Mouse (Mus musculus) cerebellum, adult 2 months (tissue): ENCODE data around the gene 0610010K14Rik.

Experiments
- CTCF ChIP-seq: fragments of 200-500 bp; IDR thresholded peaks from 2 replicates; pipeline ENCODE4 v1.5.1; 2011; ENCODE audit warnings: low read depth, mild to moderate bottlenecking, control low read depth, low read length, moderate library complexity, borderline replicate concordance; ENCODE audit not compliant: insufficient read depth
- POLR2A ChIP-seq: fragments of 200-500 bp; IDR thresholded peaks from 2 replicates; pipeline ENCODE4 v1.6.1; 2011; ENCODE audit warnings: low read length, control low read depth, borderline replicate concordance; ENCODE audit not compliant: insufficient read depth

GRCm38 (mm10) chr11:70200036-70200608 is 37.6 kb downstream of the 0610010K14Rik start:
- TF ChIP-seq POLR2A (no peak), CTCF (no peak)
